Mouse (Mus musculus) cerebellum, adult 2 months (tissue): ENCODE results near the gene Prkrip1. TPM values are rescaled to one million over a fixed set of nuclear protein-coding genes. Genes with fewer than 3 reads are reported as not detected.
A peak's percentile ranks its signal among the peaks of the same experiment; 100 is the strongest.
"Not testable (repeated sequence)": the region's sequence is repeated elsewhere in the genome, so short reads cannot be mapped to it uniquely, and the experiment has no call there.

Experiments used
- DNase-seq, 2 experiments: peaks; one replicate each; pipeline ENCODE4 v3.0.0; 2021
- H3K27ac ChIP-seq: fragments of 200-500 bp; 2 replicates; pipeline ENCODE4 v1.5.1; 2012; ENCODE audit warnings: low read length, control low read depth, inconsistent platforms; ENCODE audit not compliant: insufficient read depth
- H3K27me3 ChIP-seq: fragments of 200-500 bp; 2 replicates; pipeline ENCODE4 v1.6.1; 2012; ENCODE audit warnings: inconsistent platforms, mild to moderate bottlenecking, low read length, moderate library complexity; ENCODE audit not compliant: control insufficient read depth, insufficient read depth
- H3K4me1 ChIP-seq: fragments of 200-500 bp; 2 replicates; pipeline ENCODE4 v1.6.1; 2011; ENCODE audit warnings: low read length; ENCODE audit not compliant: control insufficient read depth, insufficient read depth
- H3K4me3 ChIP-seq: fragments of 200-500 bp; replicated peaks from 2 replicates; pipeline ENCODE3; 2011; ENCODE audit warnings: mild to moderate bottlenecking, low read depth, low read length, control low read depth; ENCODE audit not compliant: insufficient read depth
- CTCF ChIP-seq: fragments of 200-500 bp; IDR thresholded peaks from 2 replicates; pipeline ENCODE4 v1.5.1; 2011; ENCODE audit warnings: low read depth, mild to moderate bottlenecking, control low read depth, low read length, moderate library complexity, borderline replicate concordance; ENCODE audit not compliant: insufficient read depth
- POLR2A ChIP-seq: fragments of 200-500 bp; IDR thresholded peaks from 2 replicates; pipeline ENCODE4 v1.6.1; 2011; ENCODE audit warnings: low read length, control low read depth, borderline replicate concordance; ENCODE audit not compliant: insufficient read depth
- WGBS: fragments of 180-500 bp; shearing (Covaris S2); methylation state at CpG from one replicate; pipeline ENCODE4 v1.1.7; 2018; 5-methylcytosine and 5-hydroxymethylcytosine counted together
- polyA plus RNA-seq: library from polyadenylated mRNA; depleted of rRNA; stranded (reverse); fragments of >200 nt; gene quantifications from 2 replicates; pipeline ENCODE4 v1.2.3, GENCODE M21; 2012

Prkrip1 gene
- polyA plus RNA-seq, 1 experiment: 38.0 TPM

GRCm38 (mm10) chr5:136217004-136217665, 18.4 kb upstream of the Prkrip1 start:
- Histone ChIP-seq H3K4me3 (no peak overlapping the region), H3K27ac (no peak overlapping the region), H3K4me1 (no peaks in the 10 kb centered on the region), H3K27me3 (no peaks in the 10 kb centered on the region)
- WGBS: 82% methylated on average over 18 of the region's 18 CpGs
- no peak for TF ChIP-seq CTCF
- DNase-seq: no peak

GRCm38 (mm10) chr5:136215958-136216357, 17.2 kb upstream of the Prkrip1 start:
- Histone ChIP-seq H3K27ac (no peak overlapping the region), H3K4me3 (no peak overlapping the region), H3K27me3 (no peaks in the 10 kb centered on the region), H3K4me1 (no peaks in the 10 kb centered on the region)
- 20% methylated on average over 5 of the region's 5 CpGs for WGBS
- no peak for TF ChIP-seq CTCF
- no peak for TF ChIP-seq POLR2A
- DNase-seq: no peak

GRCm38 (mm10) chr5:136215211-136215610, 16.4 kb upstream of the Prkrip1 start:
- H3K27ac ChIP-seq: no peak overlapping the region
- no peaks in the 10 kb centered on the region for H3K4me1 ChIP-seq
- no peaks in the 10 kb centered on the region for H3K27me3 ChIP-seq
- 87% methylated on average over 3 of the region's 3 CpGs for WGBS
- no peak for DNase-seq
- no peak overlapping the region for H3K4me3 ChIP-seq
- TF ChIP-seq CTCF: peak; percentile 19; the same call in 1 of the 2 replicates
- no peak for TF ChIP-seq POLR2A

GRCm38 (mm10) chr5:136213716-136214115, 15.0 kb upstream of the Prkrip1 start:
- H3K4me1 ChIP-seq: no peaks in the 10 kb centered on the region
- 59% methylated on average over 5 of the region's 5 CpGs for WGBS
- DNase-seq: no peak
- no peak overlapping the region for H3K4me3 ChIP-seq
- no peaks in the 10 kb centered on the region for H3K27me3 ChIP-seq
- no peak overlapping the region for H3K27ac ChIP-seq
- TF ChIP-seq POLR2A (no peak), CTCF (no peak)

GRCm38 (mm10) chr5:136212716-136213115, 14.0 kb upstream of the Prkrip1 start:
- no peaks in the 10 kb centered on the region for H3K27me3 ChIP-seq
- TF ChIP-seq CTCF (no peak), POLR2A (no peak)
- no peaks in the 10 kb centered on the region for H3K4me1 ChIP-seq
- 92% methylated on average over 11 of the region's 11 CpGs for WGBS
- H3K27ac ChIP-seq: no peak overlapping the region
- DNase-seq: no peak
- H3K4me3 ChIP-seq: no peak overlapping the region

GRCm38 (mm10) chr5:136211341-136212102, 12.8 kb upstream of the Prkrip1 start:
- DNase-seq, H3K27me3 ChIP-seq, H3K27ac ChIP-seq, H3K4me3 ChIP-seq, H3K4me1 ChIP-seq: not testable (repeated sequence)
- WGBS: 90% methylated on average over 14 of the region's 14 CpGs

- Histone ChIP-seq H3K27me3 (no peaks in the 10 kb centered on the region), H3K27ac (no peak overlapping the region), H3K4me3 (no peak overlapping the region), H3K4me1 (no peaks in the 10 kb centered on the region)
- TF ChIP-seq POLR2A: no peak
- no peak for TF ChIP-seq CTCF
- 74% methylated on average over 5 of the region's 5 CpGs for WGBS
- no peak for DNase-seq
Observed at GRCm38 (mm10) chr5:136210549-136210948, 11.8 kb upstream of the Prkrip1 start.

- DNase-seq: peak; percentile 58 to 72
- Histone ChIP-seq H3K4me3 (no peak overlapping the region), H3K4me1 (0 out of 2 replicates have a peak, but pooled peaks cover 3% of the 10 kb centered on the region), H3K27ac (no peak overlapping the region), H3K27me3 (no peaks in the 10 kb centered on the region)
- WGBS: 26% methylated on average over 7 of the region's 7 CpGs
- no peak for TF ChIP-seq POLR2A
- peak; percentile 95 for TF ChIP-seq CTCF
Observed at GRCm38 (mm10) chr5:136201832-136202231, 3.1 kb upstream of the Prkrip1 start.
